In the genomic region with DNA sequence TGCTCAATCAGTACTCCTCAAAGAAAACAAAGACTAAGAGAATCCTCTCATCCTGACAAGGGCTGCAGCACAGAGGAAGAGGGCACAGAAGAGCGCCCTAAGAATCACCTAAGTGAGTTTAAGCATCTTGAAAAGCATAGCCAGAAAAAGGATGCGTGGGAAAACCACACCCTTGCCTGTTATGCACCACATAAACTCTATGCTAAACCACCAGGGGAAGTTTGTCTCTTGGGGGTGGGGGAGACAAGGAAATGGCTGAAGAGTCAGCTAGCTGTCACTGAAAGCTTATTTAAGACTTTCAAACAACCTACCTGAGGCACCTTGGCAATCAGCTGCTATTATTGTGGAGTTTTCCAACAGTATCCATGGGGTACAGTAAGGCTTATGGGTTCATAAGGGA, we compare ENCODE assay signal across 24 mouse cellular contexts. TPM values are rescaled to one million over a fixed set of nuclear protein-coding genes. Genes with fewer than 3 reads are reported as not detected.
"Had no signal": no experiment of that assay in that cellular context is flagged by ENCODE, and none has a peak within 500 bp of the region (broad histone marks: within the 10 kb centered on the region; RNA-seq: fewer than 3 reads in every experiment).

No protein-coding gene starts in this region.

- H3K9me3 ChIP-seq: kidney, embryonic 15.5 days; limb, embryonic 10.5 days; limb, embryonic 13.5 days; liver, embryonic 12.5 days; liver, embryonic 15.5 days; lung, embryonic 15.5 days; megakaryocyte, embryonic 14.5 days; neural tube, embryonic 13.5 days had no signal

- H3K27ac ChIP-seq: kidney, embryonic 15.5 days; limb, embryonic 10.5 days; limb, embryonic 13.5 days; liver, embryonic 12.5 days; liver, embryonic 15.5 days; lung, embryonic 15.5 days; neural tube, embryonic 13.5 days had no signal

- H3K4me1 ChIP-seq: kidney, embryonic 15.5 days; limb, embryonic 10.5 days; liver, embryonic 12.5 days; liver, embryonic 15.5 days; lung, embryonic 15.5 days; megakaryocyte, embryonic 14.5 days had no signal

- H3K27me3 ChIP-seq: kidney, embryonic 15.5 days; limb, embryonic 13.5 days; liver, embryonic 12.5 days; liver, embryonic 15.5 days; lung, embryonic 15.5 days; megakaryocyte, embryonic 14.5 days; neural tube, embryonic 13.5 days had no signal

- ATAC-seq: liver, embryonic 12.5 days had no signal

- H3K36me3 ChIP-seq: kidney, embryonic 15.5 days; limb, embryonic 10.5 days; limb, embryonic 13.5 days; liver, embryonic 12.5 days; liver, embryonic 15.5 days; lung, embryonic 15.5 days; neural tube, embryonic 13.5 days had no signal

- H3K4me3 ChIP-seq: kidney, embryonic 15.5 days; limb, embryonic 10.5 days; limb, embryonic 13.5 days; liver, embryonic 12.5 days; liver, embryonic 15.5 days; lung, embryonic 15.5 days; megakaryocyte, embryonic 14.5 days; neural tube, embryonic 13.5 days had no signal

- DNase-seq: kidney, adult 8-10 months; kidney, postnatal 10 days; kidney, postnatal 36 days; liver; lung, adult 18-20 months; lung, postnatal 10 days; lung, postnatal 36 days; midbrain, embryonic 14.5 days; retina, postnatal 1 day; right cerebral cortex, postnatal 25 days; spleen, adult 18-20 months; thymus, adult 18-20 months; thymus, postnatal 36 days had no signal

RNA-seq across cellular contexts. Expression of a gene that starts 45.6 kb away (rescaled TPM):
- polyA plus RNA-seq: kidney, embryonic 15.5 days; limb, embryonic 10.5 days; limb, embryonic 13.5 days; liver, embryonic 12.5 days; liver, embryonic 15.5 days; lung, embryonic 15.5 days; midbrain, embryonic 11.5 days; midbrain, embryonic 14.5 days; neural tube, embryonic 13.5 days; stomach, embryonic 16.5 days; urinary bladder, adult 2 months had no signal
